Mouse (Mus musculus): Measurements from ENCODE around the gene Fam187b.

The Fam187b gene

GRCm38 (mm10) chr7:31017104-31017901 is 43.7 kb downstream of the Fam187b start:
- peak; percentile 89 for DNase-seq

DNA sequence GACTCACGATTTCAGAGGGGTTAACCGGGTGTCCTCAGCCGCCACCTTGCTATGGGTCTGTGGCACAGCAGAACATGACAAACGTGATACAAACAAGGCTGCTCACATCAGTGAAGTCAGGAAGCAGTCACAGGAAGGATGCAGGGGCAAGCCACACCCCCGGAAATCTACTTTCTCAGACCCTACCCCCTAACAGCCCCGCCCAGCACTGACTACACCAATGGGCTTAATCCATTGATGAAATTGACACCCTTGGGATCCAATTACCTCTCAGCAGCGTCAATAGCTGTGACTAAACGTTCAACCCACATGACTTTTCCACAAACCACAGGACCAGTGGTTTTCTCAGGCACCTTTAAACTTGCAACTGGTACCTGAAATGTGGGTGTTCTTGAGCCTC is 55.0 kb downstream of the Fam187b start:
- DNase-seq, result no peak

GRCm38 (mm10) chr7:31030717-31031116 is 57.1 kb downstream of the Fam187b start:
- no peak for DNase-seq

GRCm38 (mm10) chr7:31031731-31032130 is 58.1 kb downstream of the Fam187b start:
- DNase-seq, result no peak

DNA sequence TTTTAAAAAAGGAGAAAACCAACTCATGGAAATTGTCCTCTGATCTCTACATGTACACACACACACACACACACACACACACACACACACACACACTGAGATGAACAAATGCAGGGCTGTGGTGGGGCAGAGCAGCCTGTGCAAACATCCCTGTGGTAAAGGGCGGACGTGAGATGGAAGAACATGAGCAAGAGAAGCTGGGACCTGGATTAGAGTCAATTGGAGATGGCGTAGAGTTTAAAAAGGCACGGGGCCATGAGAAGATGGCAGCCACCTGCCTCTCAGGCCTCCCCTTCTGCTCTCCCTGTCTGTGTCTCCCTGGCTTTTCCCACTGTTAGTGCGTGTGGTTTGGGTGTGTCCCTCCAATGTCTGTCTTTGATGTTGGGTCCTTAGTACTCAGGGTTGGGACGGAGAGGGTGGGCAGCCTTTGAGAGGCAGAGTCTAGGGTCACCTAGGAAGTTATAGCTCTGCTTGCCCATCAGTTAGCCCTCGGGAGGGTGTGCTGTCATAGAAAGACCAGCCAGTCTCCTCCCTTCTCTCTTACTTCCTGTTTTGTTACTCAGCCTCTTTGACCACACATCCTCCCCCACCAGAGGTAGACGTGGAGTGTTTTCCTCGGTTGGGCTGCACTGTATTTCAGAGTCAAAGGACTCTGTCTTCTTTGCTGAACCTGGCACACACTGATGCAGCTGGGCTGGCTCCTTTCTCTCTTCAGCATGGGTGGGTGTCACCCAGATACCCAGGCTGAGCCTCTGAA is 60.0 kb downstream of the Fam187b start:
- DNase-seq, result no peak

- no peak for DNase-seq
Measured at GRCm38 (mm10) chr7:31034789-31035188, 61.2 kb downstream of the Fam187b start.

DNA sequence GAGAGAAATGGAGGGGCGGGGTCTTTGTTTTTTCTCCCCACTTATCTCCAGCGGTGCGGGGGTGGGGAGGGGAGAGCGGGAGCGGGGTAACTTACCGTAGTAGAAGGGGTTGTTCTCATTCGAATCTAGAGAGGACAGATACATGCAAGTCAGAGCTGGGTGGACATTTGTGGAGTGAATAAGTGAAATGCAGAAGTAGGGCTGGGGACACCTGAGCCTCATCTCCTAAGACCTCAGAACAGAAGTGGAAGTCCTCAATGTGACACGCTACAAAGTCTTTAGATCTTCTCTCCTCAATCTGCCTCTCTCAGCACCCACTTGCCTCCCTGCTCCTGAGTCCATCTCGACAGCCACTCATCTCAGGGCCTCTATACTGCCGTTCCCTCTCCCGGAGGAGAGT is 61.7 kb downstream of the Fam187b start:
- DNase-seq, result no peak

DNA sequence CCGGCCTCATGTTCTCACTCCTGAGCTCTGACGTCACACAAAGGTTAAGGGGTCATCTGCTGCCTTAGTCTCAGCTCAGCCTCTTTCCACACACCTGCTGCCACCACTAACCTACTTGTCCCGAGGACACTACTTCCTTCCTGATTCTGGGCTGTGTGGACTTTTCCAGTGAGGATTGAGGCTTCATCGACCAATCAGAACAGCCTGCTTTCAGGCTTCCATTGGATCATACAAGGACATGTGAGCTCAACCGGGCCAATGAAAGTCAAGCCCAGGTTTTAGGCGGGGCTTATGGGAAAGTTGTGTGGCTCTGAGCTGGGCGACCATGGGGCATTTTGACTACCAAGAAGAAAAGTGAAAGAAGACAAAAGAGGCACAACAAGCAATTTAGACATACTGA is 63.3 kb downstream of the Fam187b start:
- no peak for DNase-seq

DNA sequence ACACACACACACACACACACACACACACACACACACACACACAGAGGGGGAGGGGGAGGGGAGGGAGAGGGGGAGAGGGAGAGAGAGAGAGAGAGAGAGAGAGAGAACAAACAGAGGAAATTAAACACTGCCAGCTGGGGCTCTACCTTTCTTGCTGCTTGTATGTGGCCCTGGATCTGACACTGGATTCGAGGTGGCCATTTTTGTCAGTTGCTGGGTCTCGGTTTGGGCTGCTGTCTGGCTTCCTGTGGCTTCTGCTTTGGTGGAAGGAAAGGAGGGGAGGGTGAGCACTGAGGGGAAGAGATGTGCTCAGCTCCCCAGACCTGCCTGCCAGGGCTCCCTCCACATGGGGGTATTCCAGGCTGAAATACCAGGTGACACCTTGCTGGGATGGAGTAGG is 64.1 kb downstream of the Fam187b start:
- DNase-seq, result no peak

- DNase-seq, result no peak
Measured at GRCm38 (mm10) chr7:31039011-31039410, 65.4 kb downstream of the Fam187b start.
